Mouse (Mus musculus) common myeloid progenitor, adult 5-6 weeks (primary cell): ENCODE measurements around the gene Nfs1. TPM values are rescaled to one million over a fixed set of nuclear protein-coding genes. Genes with fewer than 3 reads are reported as not detected.
"Not testable (repeated sequence)": the region's sequence is repeated elsewhere in the genome, so short reads cannot be mapped to it uniquely, and the experiment has no call there.

Experiments
- ATAC-seq: replicated peaks from 2 replicates; pipeline ENCODE4 v1.8.0; 2016; ENCODE audit warnings: low read depth, mild to moderate bottlenecking, moderate TSS enrichment, inconsistent platforms; ENCODE audit not compliant: poor library complexity, severe bottlenecking
- total RNA-seq: library from RNA; stranded (forward); fragments of 200-1000, 187-1606 nt; gene quantifications from 2 replicates; pipeline ENCODE4 v1.2.3, GENCODE M21; 2017

Gene Nfs1
- total RNA-seq, 1 experiment from 2014 or later: 43.2 TPM

GRCm38 (mm10) chr2:156146272-156146989, 2.4 kb upstream of the Nfs1 start:
- no peak for ATAC-seq

GRCm38 (mm10) chr2:156145486-156146130, 1.6 kb upstream of the Nfs1 start:
- ATAC-seq: no peak

DNA sequence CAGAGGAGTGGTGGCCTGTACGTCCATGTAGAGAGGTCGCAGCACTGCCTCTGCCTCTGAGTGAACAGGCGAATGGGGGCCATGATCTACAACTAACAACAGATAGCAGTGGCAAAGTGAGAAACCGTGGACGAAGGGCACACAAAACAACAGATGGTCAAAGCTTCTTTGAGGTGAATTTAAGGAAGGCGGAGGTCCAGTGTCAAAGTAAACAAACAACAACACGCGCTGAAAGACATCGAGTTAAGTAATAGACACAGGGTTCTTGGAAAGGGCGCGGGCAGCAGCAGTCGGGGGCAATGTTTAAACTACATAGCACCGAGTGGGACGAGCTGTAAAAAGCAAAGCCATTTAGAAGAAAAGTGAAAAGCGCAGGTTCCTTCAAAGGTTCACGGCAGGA, 619 bp downstream of the Nfs1 start:
- no peak for ATAC-seq

GRCm38 (mm10) chr2:156142820-156143219, 1.2 kb downstream of the Nfs1 start:
- no peak for ATAC-seq

GRCm38 (mm10) chr2:156135695-156136094, 8.3 kb downstream of the Nfs1 start:
- no peak for ATAC-seq

GRCm38 (mm10) chr2:156134161-156134560, 9.8 kb downstream of the Nfs1 start:
- no peak for ATAC-seq

- ATAC-seq: no peak
These were observed 17.0 kb downstream of the Nfs1 start, which contains the start of gene Gm28036 for GRCm38 (mm10) chr2:156126992-156127391. Gm28036 (minus strand) TSS chr2:156127092.

DNA sequence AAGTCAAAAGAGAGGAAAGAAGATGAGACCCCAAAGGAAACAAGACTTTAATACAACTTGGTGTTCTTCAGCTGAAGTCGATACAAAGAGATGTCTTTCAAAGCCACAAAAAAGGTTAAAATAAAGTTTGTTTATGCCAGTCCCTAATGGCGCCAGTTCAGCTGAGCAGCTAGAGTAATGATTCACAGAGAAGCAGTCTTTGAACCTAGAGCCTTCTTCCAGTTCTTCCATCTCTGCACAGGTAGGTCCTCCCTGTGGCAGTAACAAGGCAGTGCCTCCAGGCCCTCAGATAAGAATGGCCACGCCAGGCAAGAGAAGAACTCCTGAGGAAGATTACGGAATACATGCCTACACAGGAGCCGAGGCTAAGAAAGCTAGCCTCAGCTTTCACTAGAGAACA, 20.3 kb downstream of the Nfs1 start:
- no peak for ATAC-seq

DNA sequence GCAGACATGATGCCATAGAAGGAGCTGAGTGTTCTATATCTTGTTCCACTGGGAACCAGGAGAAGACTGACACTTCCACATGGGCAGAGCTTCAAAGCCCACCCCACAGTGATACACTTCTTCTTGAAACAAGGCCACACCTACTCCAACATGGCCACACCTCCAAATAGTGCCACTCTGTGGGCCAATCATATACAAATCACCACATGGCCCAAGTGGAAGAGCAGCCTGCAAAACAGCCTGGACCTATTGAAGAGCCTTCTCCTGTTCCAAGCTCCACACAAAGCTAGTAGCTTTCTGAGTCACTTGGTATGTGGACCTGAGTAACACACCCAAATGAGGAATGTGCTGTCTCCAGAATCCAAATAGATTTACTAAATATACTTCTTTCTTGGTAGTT, 24.4 kb downstream of the Nfs1 start:
- no peak for ATAC-seq

DNA sequence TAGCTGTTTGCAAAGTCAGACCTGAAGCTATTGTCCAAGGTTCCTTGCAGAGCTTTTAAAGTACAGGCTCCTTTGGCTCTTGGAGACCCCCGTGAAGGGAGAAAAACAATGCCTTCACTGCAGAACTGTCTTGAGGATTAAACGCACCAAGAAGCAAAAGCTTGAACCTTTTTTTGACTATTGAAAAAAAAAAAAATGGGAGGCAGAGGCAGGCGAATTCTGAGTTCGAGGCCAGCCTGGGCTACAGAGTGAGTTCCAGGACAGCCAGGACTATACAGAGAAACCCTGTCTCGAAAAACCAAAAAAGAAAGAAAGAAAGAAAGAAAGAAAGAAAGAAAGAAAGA, 31.9 kb downstream of the Nfs1 start:
- not testable (repeated sequence) for ATAC-seq

DNA sequence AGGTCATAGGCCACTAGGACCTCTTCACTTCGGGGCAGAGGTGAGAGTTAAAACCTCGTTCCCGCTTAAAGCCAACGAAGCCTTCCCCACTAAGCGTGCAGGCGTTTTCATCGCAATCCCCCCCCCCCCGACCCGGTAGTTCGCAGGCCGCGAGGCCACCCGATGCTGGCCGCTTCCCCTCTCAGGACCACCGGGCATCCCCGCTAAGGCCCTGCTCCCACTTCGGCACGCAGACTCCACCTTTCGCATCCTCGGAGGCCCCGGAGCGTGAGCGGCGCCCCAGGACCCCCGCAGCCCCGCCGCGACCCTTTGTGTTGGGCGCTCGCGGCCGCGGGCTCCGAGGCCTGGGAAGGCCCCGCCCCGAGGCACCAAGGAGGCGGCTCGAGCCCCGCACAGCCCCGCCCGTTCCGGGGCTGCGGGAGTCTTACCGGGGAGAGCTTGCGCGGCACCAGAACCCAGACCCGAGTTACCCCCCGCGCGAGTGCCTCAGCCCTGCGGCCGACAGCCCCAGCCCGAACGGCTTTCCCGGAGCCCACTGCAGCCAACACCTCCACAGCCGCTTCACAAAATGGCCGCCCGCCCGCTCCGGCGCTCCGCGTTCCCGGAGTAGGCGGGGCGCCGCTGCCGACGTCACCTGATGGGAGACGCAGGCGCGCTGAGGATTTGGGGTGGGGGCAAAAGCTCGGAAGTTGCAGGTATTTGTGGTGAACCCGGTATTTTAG, 32.5 kb downstream of the Nfs1 start, which contains the start of the genes Cpne1 and Rbm12:
Gene Cpne1 (minus strand): TSS at position 608 of the 722 bp plus-strand sequence.
Gene Rbm12 (minus strand): TSS at position 621 of the 722 bp plus-strand sequence.
- ATAC-seq: peak; percentile 91

DNA sequence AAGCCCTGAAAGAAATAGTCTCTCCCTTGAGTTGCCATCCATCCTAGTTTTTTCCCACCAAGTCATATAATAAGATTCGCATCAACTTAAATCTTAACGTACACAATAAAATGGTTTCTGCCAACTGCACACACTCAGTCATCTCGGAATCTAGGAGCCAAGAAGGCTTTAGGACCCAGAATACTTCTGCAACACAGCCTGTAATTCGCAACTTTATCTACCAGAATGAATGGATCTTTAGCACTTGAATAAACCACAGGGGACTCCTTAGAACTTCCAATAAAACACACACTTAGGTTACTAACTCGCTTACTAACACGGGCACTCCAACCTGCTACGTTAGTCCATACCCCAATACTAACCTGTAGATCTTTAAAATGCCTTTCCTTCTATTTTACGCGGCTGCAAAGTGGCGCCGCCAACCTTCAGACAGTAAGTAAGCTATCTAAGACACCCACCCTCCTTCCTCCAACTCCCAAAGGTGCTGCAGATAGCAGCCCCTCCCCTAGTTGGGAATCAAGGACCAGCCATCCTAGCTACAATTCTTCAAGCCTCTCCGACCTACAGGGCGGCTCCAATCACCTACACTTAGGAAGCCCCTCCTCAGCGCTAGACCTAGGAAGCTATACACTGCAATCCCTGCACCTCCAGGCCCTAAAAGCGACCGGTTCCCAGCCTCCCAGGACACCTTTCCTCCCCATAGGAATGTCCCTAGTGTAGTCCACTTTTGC, 33.2 kb downstream of the Nfs1 start:
- ATAC-seq: peak; percentile 43; the same call in 1 of the 2 replicates

DNA sequence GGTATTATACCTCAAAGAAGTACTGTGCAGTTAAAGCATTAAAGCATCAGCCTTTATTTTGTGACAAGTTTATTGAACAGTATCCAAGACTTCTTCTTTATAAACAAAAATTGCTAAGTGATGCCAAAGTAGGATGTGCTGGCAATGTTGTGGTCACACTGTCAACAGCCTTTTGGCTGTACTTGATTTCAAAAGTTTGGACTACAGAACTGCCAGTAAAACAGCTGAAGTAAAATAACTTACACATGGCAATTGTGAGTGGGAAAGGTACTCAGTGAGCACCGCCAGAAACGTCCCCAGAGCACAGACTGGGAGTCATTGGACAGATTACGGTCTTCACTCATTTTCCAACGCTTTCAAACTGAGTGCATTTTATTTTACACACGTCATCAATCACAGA, 52.1 kb downstream of the Nfs1 start:
- ATAC-seq: no peak

DNA sequence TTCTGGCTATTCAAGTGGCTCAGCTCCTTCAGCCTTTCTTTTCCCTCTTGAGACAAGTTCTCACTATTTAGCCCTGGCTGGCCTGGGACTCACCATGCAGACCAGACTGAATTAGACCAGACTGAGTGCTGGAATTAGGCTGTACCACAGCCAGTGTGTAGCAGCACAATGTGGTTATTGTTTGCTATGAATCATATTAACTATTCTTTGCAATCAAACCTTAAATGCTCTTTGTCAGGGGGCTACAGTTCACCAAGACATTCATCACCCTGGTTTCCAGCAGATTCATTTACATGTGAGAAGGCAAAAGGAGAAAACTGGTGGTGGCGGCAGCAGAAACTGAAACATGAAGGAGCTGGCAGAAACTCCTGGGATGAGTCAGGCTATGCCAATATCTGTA, 54.2 kb downstream of the Nfs1 start:
- ATAC-seq: no peak

DNA sequence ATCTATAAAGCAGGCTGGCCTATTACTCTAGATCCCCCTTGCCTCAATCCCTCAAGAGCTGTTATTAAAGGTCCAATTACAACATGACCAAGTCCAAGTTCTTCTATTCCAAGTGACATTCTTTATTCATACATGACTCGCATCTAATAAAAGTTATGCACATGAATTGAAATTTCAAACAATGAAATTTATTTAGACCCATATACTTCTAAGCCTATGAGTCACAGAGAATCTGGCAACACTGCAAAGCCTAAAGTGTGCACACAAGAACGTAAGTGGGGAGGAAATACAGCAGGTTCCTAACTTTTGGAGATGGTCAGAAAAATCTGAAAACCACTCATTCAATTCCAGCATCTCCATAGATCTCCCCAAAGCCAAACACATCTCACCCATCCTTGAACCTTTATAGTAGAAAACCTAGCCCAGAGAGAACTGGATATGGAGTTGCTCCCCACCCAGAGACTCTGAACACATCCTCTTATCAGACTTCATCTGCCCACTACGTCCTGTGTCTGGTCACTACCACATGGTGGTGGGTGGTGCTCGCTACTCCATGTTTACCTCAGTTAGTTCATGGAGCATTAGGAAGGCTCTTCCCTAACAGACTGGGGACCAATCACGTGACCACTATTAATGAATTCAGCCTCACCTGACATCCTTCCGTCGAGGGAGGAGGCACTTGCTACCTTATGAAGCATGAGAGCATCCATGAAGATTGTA, 56.4 kb downstream of the Nfs1 start:
- ATAC-seq: no peak; the same call in 1 of the 2 replicates

- ATAC-seq: no peak
These were observed 59.4 kb downstream of the Nfs1 start for GRCm38 (mm10) chr2:156084541-156084940.

- no peak for ATAC-seq
These were observed 63.6 kb downstream of the Nfs1 start for GRCm38 (mm10) chr2:156080391-156080790.

- no peak for ATAC-seq
These were observed 64.3 kb downstream of the Nfs1 start for GRCm38 (mm10) chr2:156079674-156080073.

GRCm38 (mm10) chr2:156079183-156079560, 64.8 kb downstream of the Nfs1 start:
- ATAC-seq: no peak
